Mouse (Mus musculus) erythroblast, embryonic 14.5 days (primary cell): Measurements from ENCODE around the gene Znrf1.

Source experiments
- GATA1 ChIP-seq: IDR thresholded peaks from 2 replicates; pipeline ENCODE4 v1.6.1; 2012; ENCODE audit warnings: low read length, inconsistent platforms, mixed read lengths
- TAL1 ChIP-seq: IDR thresholded peaks from 3 replicates; pipeline ENCODE4 v1.6.1; 2012; ENCODE audit warnings: low read length, inconsistent platforms, mixed read lengths

GRCm38 (mm10) chr8:111599707-111600444 lies 64.0 kb downstream of the Znrf1 start:
- TF ChIP-seq TAL1 (no peak), GATA1 (no peak)
